ENCODE assay signal across 7 mouse cellular contexts in the genomic region with DNA sequence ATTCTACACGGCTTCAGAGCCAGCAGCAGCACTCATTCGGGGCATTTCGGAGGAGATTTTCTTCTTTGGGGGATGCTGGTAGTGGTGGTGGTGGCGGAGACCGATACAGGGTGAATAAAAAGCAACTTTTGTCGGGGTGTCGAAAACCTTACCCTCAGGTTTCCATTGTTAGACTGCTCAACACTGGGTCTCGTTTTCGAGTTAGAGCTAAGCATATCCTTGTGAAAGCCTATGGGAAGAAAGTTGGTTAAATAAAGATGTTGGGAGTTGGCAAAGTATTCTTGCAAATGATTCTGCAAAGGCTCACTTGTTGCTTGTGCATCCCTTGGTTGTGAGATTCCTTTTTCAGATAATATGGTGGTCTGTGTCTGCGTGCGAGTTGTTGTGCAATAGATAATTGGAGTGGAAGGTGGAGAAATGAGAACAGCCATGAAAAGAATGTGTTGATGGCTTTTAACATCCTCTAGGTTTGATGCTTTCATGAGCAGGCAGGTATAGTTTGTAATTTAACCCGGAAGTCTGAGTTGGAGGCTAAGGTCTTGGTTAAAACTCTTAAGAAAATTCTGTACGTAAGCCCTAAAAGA. TPM values are rescaled to one million over a fixed set of nuclear protein-coding genes. Genes with fewer than 3 reads are reported as not detected.
A peak's percentile ranks its signal among the peaks of the same experiment; 100 is the strongest.
DNase-seq lines count a peak whose midpoint lies in the region; ATAC-seq and TF ChIP-seq lines count a peak whose summit lies in the region.

No protein-coding gene starts in this region.

- peak overlapping the region; percentile 92 for H3K4me2 ChIP-seq in neural tube, embryonic 11.5 days (ENCODE audit: low read depth)
- peak overlapping the region; percentile 97 for H3K4me2 ChIP-seq in forebrain, embryonic 12.5 days
- peak overlapping the region; percentile 98 for H3K4me2 ChIP-seq in liver, embryonic 11.5 days
- H3K4me2 ChIP-seq in stomach, postnatal 0 days (replicated peaks; ENCODE audit: low read depth), result peak overlapping the region; percentile 100

- no peak for TF ChIP-seq EP300 in stomach, postnatal 0 days (optimal IDR thresholded peaks at IDR 0.05)

- no peak overlapping the region for H3K27ac ChIP-seq in neural tube, embryonic 11.5 days (ENCODE audit: low read depth, low read length)
- no peak overlapping the region for H3K27ac ChIP-seq in forebrain, embryonic 12.5 days
- H3K27ac ChIP-seq in liver, embryonic 11.5 days (ENCODE audit: low read depth, low read length), result peak overlapping the region; percentile 88; the same call in 1 of the 2 replicates
- H3K27ac ChIP-seq in stomach, postnatal 0 days (replicated peaks), result peak overlapping the region; percentile 94

- no peak for TF ChIP-seq CTCF in stomach, postnatal 0 days (IDR thresholded peaks at IDR 0.05; ENCODE audit: low read depth)

- peaks cover 8% of the 10 kb centered on the region; the same call in 1 of the 2 replicates for H3K27me3 ChIP-seq in neural tube, embryonic 11.5 days (ENCODE audit: control insufficient read depth, insufficient read depth, low read length)
- H3K27me3 ChIP-seq in forebrain, embryonic 12.5 days, result peaks cover 72% of the 10 kb centered on the region
- H3K27me3 ChIP-seq in liver, embryonic 11.5 days (replicated peaks; ENCODE audit: control insufficient read depth, insufficient read depth, low read length), result no peaks in the 10 kb centered on the region
- no peaks in the 10 kb centered on the region for H3K27me3 ChIP-seq in stomach, postnatal 0 days (ENCODE audit: control insufficient read depth, insufficient read depth, low read length)

- WGBS in neural tube, embryonic 11.5 days, result 6% methylated on average over 13 of the region's 13 CpGs
- 4% methylated on average over 13 of the region's 13 CpGs for WGBS in forebrain, embryonic 12.5 days
- WGBS in liver, embryonic 11.5 days, result 7% methylated on average over 13 of the region's 13 CpGs
- WGBS in stomach, postnatal 0 days, result 17% methylated on average over 13 of the region's 13 CpGs

- peak overlapping the region; percentile 74 for H3K9ac ChIP-seq in neural tube, embryonic 11.5 days (ENCODE audit: low read length)
- H3K9ac ChIP-seq in forebrain, embryonic 12.5 days, result peak overlapping the region; percentile 74
- H3K9ac ChIP-seq in liver, embryonic 11.5 days (ENCODE audit: low read depth, low read length), result peak overlapping the region; percentile 71
- H3K9ac ChIP-seq in stomach, postnatal 0 days (ENCODE audit: low read length), result peak overlapping the region; percentile 84

- no peak for ATAC-seq in neural tube, embryonic 11.5 days (ENCODE audit: insufficient read depth, low FRiP score, low TSS enrichment)
- ATAC-seq in forebrain, embryonic 12.5 days (ENCODE audit: low FRiP score), result no peak
- no peak for ATAC-seq in liver, embryonic 11.5 days (replicated peaks; ENCODE audit: low FRiP score)
- no peak for ATAC-seq in stomach, postnatal 0 days (ENCODE audit: low FRiP score, low TSS enrichment)

- H3K4me3 ChIP-seq in neural tube, embryonic 11.5 days (ENCODE audit: low read depth, low read length), result peak overlapping the region; percentile 82
- peak overlapping the region; percentile 67 for H3K4me3 ChIP-seq in forebrain, embryonic 12.5 days (replicated peaks)
- peak overlapping the region; percentile 73 for H3K4me3 ChIP-seq in liver, embryonic 11.5 days (ENCODE audit: low read depth, low read length)
- H3K4me3 ChIP-seq in stomach, postnatal 0 days (ENCODE audit: low read depth, low read length), result peak overlapping the region; percentile 83

- H3K36me3 ChIP-seq in neural tube, embryonic 11.5 days (ENCODE audit: control insufficient read depth, insufficient read depth, low read length), result no peaks in the 10 kb centered on the region
- no peaks in the 10 kb centered on the region for H3K36me3 ChIP-seq in forebrain, embryonic 12.5 days (replicated peaks)
- no peaks in the 10 kb centered on the region for H3K36me3 ChIP-seq in liver, embryonic 11.5 days (ENCODE audit: control insufficient read depth, insufficient read depth, low read length)
- H3K36me3 ChIP-seq in stomach, postnatal 0 days (ENCODE audit: control insufficient read depth, insufficient read depth, low read length), result no peaks in the 10 kb centered on the region

- H3K4me1 ChIP-seq in neural tube, embryonic 11.5 days (ENCODE audit: control insufficient read depth, insufficient read depth, low read length), result peaks cover 9% of the 10 kb centered on the region
- peaks cover 46% of the 10 kb centered on the region for H3K4me1 ChIP-seq in forebrain, embryonic 12.5 days
- peaks cover 58% of the 10 kb centered on the region for H3K4me1 ChIP-seq in liver, embryonic 11.5 days (replicated peaks; ENCODE audit: control insufficient read depth, insufficient read depth, low read length)
- H3K4me1 ChIP-seq in stomach, postnatal 0 days (replicated peaks; ENCODE audit: control insufficient read depth, insufficient read depth), result peaks cover 4% of the 10 kb centered on the region

- no peak for DNase-seq in neural tube, embryonic 11.5 days (ENCODE audit: low spot score)
- no peak for DNase-seq in neural tube, embryonic 10.5 days (ENCODE audit: extremely low spot score, low spot score)
- DNase-seq in liver, embryonic 11.5 days (ENCODE audit: low spot score), result no peak
- no peak for DNase-seq in stomach, postnatal 0 days (ENCODE audit: low spot score)
- no peak for DNase-seq in left cerebral cortex, postnatal 14 days (ENCODE audit: low spot score in 2 of 2)
- no peak for DNase-seq in urinary bladder, postnatal 4 days (ENCODE audit: low spot score in 2 of 2)

- no peaks in the 10 kb centered on the region for H3K9me3 ChIP-seq in neural tube, embryonic 11.5 days (ENCODE audit: control insufficient read depth, low read length)
- H3K9me3 ChIP-seq in forebrain, embryonic 12.5 days, result no peaks in the 10 kb centered on the region
- no peaks in the 10 kb centered on the region for H3K9me3 ChIP-seq in liver, embryonic 11.5 days (ENCODE audit: control insufficient read depth, low read length)
- H3K9me3 ChIP-seq in stomach, postnatal 0 days (ENCODE audit: control insufficient read depth, low read length), result no peaks in the 10 kb centered on the region

- intact Hi-C loops in left cerebral cortex, postnatal 14 days (cut with DNase I), result loop anchor here (5.0 kb wide), 1 partner anchor 51 kb away; a partner anchor contains a TSS

RNA-seq across cellular contexts. Expression of a gene that starts 49.9 kb away (rescaled TPM):
- 5.9 and 6.4 TPM in 2 replicates for polyA plus RNA-seq in neural tube, embryonic 11.5 days (2014; fragmentation: Nextera tagmentation; extraction: Ambion mirVana)
- polyA plus RNA-seq in forebrain, embryonic 12.5 days (2016; fragmentation: Nextera tagmentation; extraction: Ambion mirVana), result 4.1 and 5.3 TPM in 2 replicates
- polyA plus RNA-seq in liver, embryonic 11.5 days (2014; fragmentation: Nextera tagmentation; extraction: Ambion mirVana), result 20.6 and 23.6 TPM in 2 replicates
- 5.9 and 6.0 TPM in 2 replicates for polyA plus RNA-seq in stomach, postnatal 0 days (2015; fragmentation: Nextera tagmentation; extraction: Ambion mirVana)
- total RNA-seq in left cerebral cortex, postnatal 14 days (2021), result 10 to 100 TPM; 24.0 to 26.3 TPM

Comparison
In these comparisons a context has a peak if more than half of its experiments do, and no peak if none do; other contexts are left out.
1. H3K27ac ChIP-seq: peak in liver, embryonic 11.5 days (single experiment) and stomach, postnatal 0 days (single experiment); none in neural tube, embryonic 11.5 days (single experiment) and forebrain, embryonic 12.5 days (single experiment).
2. Peak in every context shown above with its lines, with median percentiles within 50 percentile points of each other: H3K4me2 ChIP-seq, H3K4me3 ChIP-seq and H3K9ac ChIP-seq.